Mouse (Mus musculus): ENCODE data around the gene Dnajc30. TPM values are rescaled to one million over a fixed set of nuclear protein-coding genes. Genes with fewer than 3 reads are reported as not detected.
"Not testable (repeated sequence)": the region's sequence is repeated elsewhere in the genome, so short reads cannot be mapped to it uniquely, and the experiment has no call there.

Gene Dnajc30
- polyA plus RNA-seq, 1 experiment: 18.1 TPM

GRCm38 (mm10) chr5:135032581-135032980 is 31.4 kb upstream of the Dnajc30 start:
- H3K4me1 ChIP-seq (ENCODE audit: control insufficient read depth, insufficient read depth, low read length): peaks cover 8% of the 10 kb centered on the region
- no peak overlapping the region for H3K27ac ChIP-seq (ENCODE audit: insufficient read depth, low read length)
- H3K4me3 ChIP-seq (ENCODE audit: insufficient read depth, low read length): no peak overlapping the region
- TF ChIP-seq CTCF (IDR thresholded peaks at IDR 0.05; ENCODE audit: borderline replicate concordance, insufficient read depth, low read length) (no peak), POLR2A (IDR thresholded peaks at IDR 0.05; ENCODE audit: low read depth, low read length) (no peak)

- no peak for TF ChIP-seq CTCF (IDR thresholded peaks at IDR 0.05; ENCODE audit: borderline replicate concordance, insufficient read depth, low read length)
- no peak for TF ChIP-seq POLR2A (IDR thresholded peaks at IDR 0.05; ENCODE audit: low read depth, low read length)
- peaks cover 2% of the 10 kb centered on the region; the same call in 1 of the 2 replicates for H3K4me1 ChIP-seq (ENCODE audit: control insufficient read depth, insufficient read depth, low read length)
- no peak overlapping the region for H3K4me3 ChIP-seq (ENCODE audit: insufficient read depth, low read length)
- no peak overlapping the region for H3K27ac ChIP-seq (ENCODE audit: insufficient read depth, low read length)
These were observed 29.4 kb upstream of the Dnajc30 start for GRCm38 (mm10) chr5:135034593-135034992.

GRCm38 (mm10) chr5:135035608-135036359 is 28.2 kb upstream of the Dnajc30 start:
- Histone ChIP-seq H3K27ac (ENCODE audit: insufficient read depth, low read length) (no peak overlapping the region), H3K4me3 (ENCODE audit: insufficient read depth, low read length) (no peak overlapping the region), H3K4me1 (ENCODE audit: control insufficient read depth, insufficient read depth, low read length) (no peaks in the 10 kb centered on the region)
- no peak for TF ChIP-seq CTCF (IDR thresholded peaks at IDR 0.05; ENCODE audit: borderline replicate concordance, insufficient read depth, low read length)

GRCm38 (mm10) chr5:135037946-135038345 is 26.1 kb upstream of the Dnajc30 start:
- no peak for TF ChIP-seq CTCF (IDR thresholded peaks at IDR 0.05; ENCODE audit: borderline replicate concordance, insufficient read depth, low read length)
- TF ChIP-seq POLR2A (IDR thresholded peaks at IDR 0.05; ENCODE audit: low read depth, low read length): no peak
- Histone ChIP-seq H3K27ac (ENCODE audit: insufficient read depth, low read length) (no peak overlapping the region), H3K4me3 (ENCODE audit: insufficient read depth, low read length) (no peak overlapping the region), H3K4me1 (ENCODE audit: control insufficient read depth, insufficient read depth, low read length) (no peaks in the 10 kb centered on the region)

- H3K27ac ChIP-seq (ENCODE audit: insufficient read depth, low read length): no peak overlapping the region
- H3K4me3 ChIP-seq (ENCODE audit: insufficient read depth, low read length): no peak overlapping the region
- H3K4me1 ChIP-seq (ENCODE audit: control insufficient read depth, insufficient read depth, low read length): no peaks in the 10 kb centered on the region
- TF ChIP-seq POLR2A (IDR thresholded peaks at IDR 0.05; ENCODE audit: low read depth, low read length) (no peak), CTCF (IDR thresholded peaks at IDR 0.05; ENCODE audit: borderline replicate concordance, insufficient read depth, low read length) (no peak)
These were observed 24.5 kb upstream of the Dnajc30 start for GRCm38 (mm10) chr5:135039541-135039940.

GRCm38 (mm10) chr5:135040059-135040458 is 23.9 kb upstream of the Dnajc30 start:
- no peak for TF ChIP-seq CTCF (IDR thresholded peaks at IDR 0.05; ENCODE audit: borderline replicate concordance, insufficient read depth, low read length)
- no peak for TF ChIP-seq POLR2A (IDR thresholded peaks at IDR 0.05; ENCODE audit: low read depth, low read length)
- Histone ChIP-seq H3K4me3 (ENCODE audit: insufficient read depth, low read length) (no peak overlapping the region), H3K4me1 (ENCODE audit: control insufficient read depth, insufficient read depth, low read length) (no peaks in the 10 kb centered on the region), H3K27ac (ENCODE audit: insufficient read depth, low read length) (no peak overlapping the region)

- H3K4me3 ChIP-seq (ENCODE audit: insufficient read depth, low read length): no peak overlapping the region
- H3K27ac ChIP-seq (ENCODE audit: insufficient read depth, low read length): no peak overlapping the region
- TF ChIP-seq POLR2A (IDR thresholded peaks at IDR 0.05; ENCODE audit: low read depth, low read length) (no peak), CTCF (IDR thresholded peaks at IDR 0.05; ENCODE audit: borderline replicate concordance, insufficient read depth, low read length) (no peak)
- no peaks in the 10 kb centered on the region for H3K4me1 ChIP-seq (ENCODE audit: control insufficient read depth, insufficient read depth, low read length)
These were observed 23.2 kb upstream of the Dnajc30 start for GRCm38 (mm10) chr5:135040777-135041176.

GRCm38 (mm10) chr5:135042105-135042788 is 21.8 kb upstream of the Dnajc30 start:
- Histone ChIP-seq H3K4me3 (ENCODE audit: insufficient read depth, low read length) (no peak overlapping the region), H3K4me1 (ENCODE audit: control insufficient read depth, insufficient read depth, low read length) (no peaks in the 10 kb centered on the region), H3K27ac (ENCODE audit: insufficient read depth, low read length) (no peak overlapping the region)
- no peak for TF ChIP-seq POLR2A (IDR thresholded peaks at IDR 0.05; ENCODE audit: low read depth, low read length)
- no peak for TF ChIP-seq CTCF (IDR thresholded peaks at IDR 0.05; ENCODE audit: borderline replicate concordance, insufficient read depth, low read length)

- no peak for TF ChIP-seq CTCF (IDR thresholded peaks at IDR 0.05; ENCODE audit: borderline replicate concordance, insufficient read depth, low read length)
- H3K4me3 ChIP-seq (ENCODE audit: insufficient read depth, low read length): no peak overlapping the region
- no peaks in the 10 kb centered on the region for H3K4me1 ChIP-seq (ENCODE audit: control insufficient read depth, insufficient read depth, low read length)
- H3K27ac ChIP-seq (ENCODE audit: insufficient read depth, low read length): no peak overlapping the region
These were observed 19.4 kb upstream of the Dnajc30 start for GRCm38 (mm10) chr5:135044575-135044974.

GRCm38 (mm10) chr5:135048539-135048938 is 15.5 kb upstream of the Dnajc30 start:
- Histone ChIP-seq H3K4me3 (ENCODE audit: insufficient read depth, low read length) (no peak overlapping the region), H3K4me1 (ENCODE audit: control insufficient read depth, insufficient read depth, low read length) (no peaks in the 10 kb centered on the region), H3K27ac (ENCODE audit: insufficient read depth, low read length) (no peak overlapping the region)
- TF ChIP-seq CTCF (IDR thresholded peaks at IDR 0.05; ENCODE audit: borderline replicate concordance, insufficient read depth, low read length) (no peak), POLR2A (IDR thresholded peaks at IDR 0.05; ENCODE audit: low read depth, low read length) (no peak)

GRCm38 (mm10) chr5:135049268-135049667 is 14.7 kb upstream of the Dnajc30 start:
- H3K27ac ChIP-seq (ENCODE audit: insufficient read depth, low read length); H3K4me3 ChIP-seq (ENCODE audit: insufficient read depth, low read length); H3K4me1 ChIP-seq (ENCODE audit: control insufficient read depth, insufficient read depth, low read length): not testable (repeated sequence)
